Mouse (Mus musculus): ENCODE data around the gene Prdx2. TPM values are rescaled to one million over a fixed set of nuclear protein-coding genes. Genes with fewer than 3 reads are reported as not detected.

The Prdx2 gene
- total RNA-seq, 2 experiments from 2014 or later: 740 to 761 TPM

GRCm38 (mm10) chr8:84977435-84978247, 8.3 kb downstream of the Prdx2 start:
- DNase-seq (ENCODE audit: low spot score in 2 of 2): peak; percentile 64 to 71

GRCm38 (mm10) chr8:84978248-84978940, 9.0 kb downstream of the Prdx2 start, which contains the start of gene Junb:
Gene Junb, minus strand, starts transcription at chr8:84978718.
- peak; percentile 99 for DNase-seq (ENCODE audit: low spot score in 2 of 2)

GRCm38 (mm10) chr8:84979599-84980421, 10.4 kb downstream of the Prdx2 start:
- peak; percentile 84 to 87 for DNase-seq (ENCODE audit: low spot score in 2 of 2)

- DNase-seq (ENCODE audit: low spot score in 2 of 2): peak; percentile 77 to 78
Observed at GRCm38 (mm10) chr8:84980622-84981358, 11.4 kb downstream of the Prdx2 start.

- no peak for DNase-seq (ENCODE audit: low spot score in 2 of 2)
Observed at GRCm38 (mm10) chr8:84981644-84982498, 12.5 kb downstream of the Prdx2 start.

- no peak for DNase-seq (ENCODE audit: low spot score in 2 of 2)
Observed at GRCm38 (mm10) chr8:84982499-84983011, 13.2 kb downstream of the Prdx2 start.

- DNase-seq (ENCODE audit: low spot score in 2 of 2): peak in 1 of 2 experiments; percentile 48
Observed at GRCm38 (mm10) chr8:84984294-84985048, 15.1 kb downstream of the Prdx2 start.

- no peak for DNase-seq (ENCODE audit: low spot score in 2 of 2)
Observed at GRCm38 (mm10) chr8:84985049-84985683, 15.8 kb downstream of the Prdx2 start.

GRCm38 (mm10) chr8:84985684-84986378, 16.4 kb downstream of the Prdx2 start:
- peak; percentile 82 to 83 for DNase-seq (ENCODE audit: low spot score in 2 of 2)

GRCm38 (mm10) chr8:84986379-84986945, 17.1 kb downstream of the Prdx2 start:
- DNase-seq (ENCODE audit: low spot score in 2 of 2): no peak

GRCm38 (mm10) chr8:84987388-84987787, 18.0 kb downstream of the Prdx2 start:
- no peak for DNase-seq (ENCODE audit: low spot score in 2 of 2)

GRCm38 (mm10) chr8:84987903-84988302, 18.5 kb downstream of the Prdx2 start:
- no peak for DNase-seq (ENCODE audit: low spot score in 2 of 2)

GRCm38 (mm10) chr8:84989311-84989731, 19.9 kb downstream of the Prdx2 start:
- DNase-seq (ENCODE audit: low spot score in 2 of 2): peak in 1 of 2 experiments; percentile 49

GRCm38 (mm10) chr8:84989810-84990209, 20.4 kb downstream of the Prdx2 start:
- peak; percentile 93 for DNase-seq (ENCODE audit: low spot score in 2 of 2)

GRCm38 (mm10) chr8:84990349-84990748, 21.0 kb downstream of the Prdx2 start, which contains the start of gene Hook2:
Gene Hook2, plus strand, starts transcription at chr8:84990603.
- DNase-seq (ENCODE audit: low spot score in 2 of 2): peak; percentile 93

- DNase-seq (ENCODE audit: low spot score in 2 of 2): peak in 1 of 2 experiments; percentile 41
Observed at GRCm38 (mm10) chr8:84990836-84991235, 21.4 kb downstream of the Prdx2 start.

GRCm38 (mm10) chr8:84994375-84994774, 25.0 kb downstream of the Prdx2 start:
- DNase-seq (ENCODE audit: low spot score in 2 of 2): no peak

Data from adrenal gland, adult 18-20 months (tissue).